Mouse (Mus musculus) MEL (cell line): ENCODE results near the gene Sh3bgrl. TPM values are rescaled to one million over a fixed set of nuclear protein-coding genes. Genes with fewer than 3 reads are reported as not detected.

ENCODE experiments used
- DNase-seq: peaks from one replicate; pipeline ENCODE4 v3.0.0; 2011; ENCODE audit warnings: low read depth, low spot score
- H3K27ac ChIP-seq: 2 replicates; pipeline ENCODE4 v1.5.1; 2012; ENCODE audit warnings: low read depth, mild to moderate bottlenecking, control low read depth, low read length, moderate library complexity; ENCODE audit not compliant: control insufficient read depth
- H3K27me3 ChIP-seq, 2 experiments: fragments of 150-350 bp in 1 of 2; sonication (generic) in 1 of 2; 2 replicates each; pipeline ENCODE4 v1.6.1; 2012; ENCODE audit warnings: low read length in 2 of 2, mild to moderate bottlenecking in 2 of 2, improper control_type of control experiment in 1 of 2, moderate library complexity in 1 of 2; ENCODE audit not compliant: insufficient read depth in 2 of 2, control insufficient read depth in 1 of 2
- H3K36me3 ChIP-seq, 2 experiments: 2 replicates each; pipeline ENCODE4 v1.6.1; 2012 to 2014; ENCODE audit warnings: low read length in 2 of 2, improper control_type of control experiment in 1 of 2, inconsistent platforms in 1 of 2, mild to moderate bottlenecking in 1 of 2; ENCODE audit not compliant: insufficient read depth in 2 of 2, control insufficient read depth in 1 of 2
- H3K4me1 ChIP-seq, 2 experiments: fragments of 150-350 bp in 1 of 2; sonication (generic) in 1 of 2; 2 replicates each; pipeline ENCODE4 v1.6.1; 2012; ENCODE audit warnings: low read length in 2 of 2, improper control_type of control experiment in 1 of 2, mild to moderate bottlenecking in 1 of 2; ENCODE audit not compliant: insufficient read depth in 2 of 2, control insufficient read depth in 1 of 2
- H3K4me3 ChIP-seq, 2 experiments: fragments of 150-350 bp in 1 of 2; sonication (generic) in 1 of 2; 2 replicates each; pipeline ENCODE4 v1.5.1; 2012; ENCODE audit warnings: low read depth in 2 of 2, low read length in 2 of 2, mild to moderate bottlenecking in 2 of 2, moderate library complexity in 2 of 2, control low read depth in 1 of 2, improper control_type of control experiment in 1 of 2; ENCODE audit not compliant: control insufficient read depth in 1 of 2, insufficient read depth in 1 of 2
- H3K79me2 ChIP-seq: 2 replicates; pipeline ENCODE4 v1.6.1; 2012; ENCODE audit warnings: mild to moderate bottlenecking, low read length, moderate library complexity; ENCODE audit not compliant: control insufficient read depth, poor library complexity, insufficient read depth
- H3K9ac ChIP-seq: 2 replicates; pipeline ENCODE4 v1.6.1; 2012; ENCODE audit warnings: low read depth, mild to moderate bottlenecking, control low read depth, low read length, moderate library complexity; ENCODE audit not compliant: control insufficient read depth, poor library complexity, severe bottlenecking
- H3K9me3 ChIP-seq: fragments of 150-350 bp; sonication (generic); replicated peaks from 2 replicates; pipeline ENCODE4 v1.6.1; 2012; ENCODE audit warnings: mild to moderate bottlenecking, low read length, improper control_type of control experiment, moderate library complexity; ENCODE audit not compliant: insufficient read depth
- BHLHE40 ChIP-seq: IDR thresholded peaks from 2 replicates; pipeline ENCODE4 v1.6.1; 2012; ENCODE audit warnings: low read depth, mild to moderate bottlenecking, inconsistent platforms, low read length, improper control_type of control experiment, borderline replicate concordance
- CHD1 ChIP-seq: IDR thresholded peaks from 2 replicates; pipeline ENCODE4 v1.6.1; 2012; ENCODE audit warnings: low read depth, mild to moderate bottlenecking, inconsistent platforms, low read length, improper control_type of control experiment
- CHD2 ChIP-seq: IDR thresholded peaks from 2 replicates; pipeline ENCODE4 v1.6.1; 2011; ENCODE audit warnings: low read length, improper control_type of control experiment
- E2F4 ChIP-seq: IDR thresholded peaks from 2 replicates; pipeline ENCODE4 v1.6.1; 2011; ENCODE audit warnings: low read depth, low read length, improper control_type of control experiment, borderline replicate concordance
- GATA1 ChIP-seq: IDR thresholded peaks from 2 replicates; pipeline ENCODE4 v1.6.1; 2011; ENCODE audit warnings: low read depth, low read length, improper control_type of control experiment
- HCFC1 ChIP-seq: IDR thresholded peaks from 2 replicates; pipeline ENCODE4 v1.6.1; 2012; ENCODE audit warnings: low read depth, mild to moderate bottlenecking, inconsistent platforms, low read length, improper control_type of control experiment, moderate library complexity
- JUND ChIP-seq: IDR thresholded peaks from 2 replicates; pipeline ENCODE4 v1.6.1; 2011; ENCODE audit warnings: low read depth, mild to moderate bottlenecking, improper control_type of control experiment, low read length
- MAFK ChIP-seq: IDR thresholded peaks from 2 replicates; pipeline ENCODE4 v1.6.1; 2011; ENCODE audit warnings: low read depth, mild to moderate bottlenecking, low read length, improper control_type of control experiment, borderline replicate concordance
- MAX ChIP-seq: IDR thresholded peaks from 2 replicates; pipeline ENCODE4 v1.6.1; 2011; ENCODE audit warnings: low read length, improper control_type of control experiment
- MXI1 ChIP-seq: IDR thresholded peaks from 2 replicates; pipeline ENCODE4 v1.6.1; 2011; ENCODE audit warnings: mild to moderate bottlenecking, low read depth, low read length, improper control_type of control experiment
- MYB ChIP-seq: IDR thresholded peaks from 2 replicates; pipeline ENCODE4 v1.6.1; 2011; ENCODE audit warnings: mild to moderate bottlenecking, low read depth, low read length, improper control_type of control experiment
- MYC ChIP-seq: IDR thresholded peaks from 2 replicates; pipeline ENCODE4 v1.6.1; 2011; ENCODE audit warnings: low read depth, mild to moderate bottlenecking, low read length, improper control_type of control experiment, moderate library complexity
- NELFE ChIP-seq: IDR thresholded peaks from 2 replicates; pipeline ENCODE4 v1.6.1; 2011; ENCODE audit warnings: low read depth, low read length, improper control_type of control experiment
- NRF1 ChIP-seq: IDR thresholded peaks from 2 replicates; pipeline ENCODE4 v1.6.1; 2014; ENCODE audit warnings: low read depth, mild to moderate bottlenecking, inconsistent platforms, low read length, improper control_type of control experiment, moderate library complexity; ENCODE audit not compliant: poor library complexity, insufficient read depth, severe bottlenecking
- POLR2A ChIP-seq, 2 experiments: IDR thresholded peaks; 2 replicates each; pipeline ENCODE4 v1.6.1; 2011 to 2012; ENCODE audit warnings: low read length in 2 of 2, mild to moderate bottlenecking in 2 of 2, control low read depth in 1 of 2, improper control_type of control experiment in 1 of 2, low read depth in 1 of 2, moderate library complexity in 1 of 2; ENCODE audit not compliant: control insufficient read depth in 1 of 2, insufficient read depth in 1 of 2, poor library complexity in 1 of 2
- POLR2AphosphoS5 ChIP-seq: IDR thresholded peaks from 2 replicates; pipeline ENCODE4 v1.6.1; 2012; ENCODE audit warnings: low read depth, borderline replicate concordance, mild to moderate bottlenecking, inconsistent platforms, low read length, moderate library complexity, mixed read lengths
- RAD21 ChIP-seq: IDR thresholded peaks from 2 replicates; pipeline ENCODE4 v1.6.1; 2011; ENCODE audit warnings: mild to moderate bottlenecking, low read depth, low read length, improper control_type of control experiment
- TAL1 ChIP-seq: IDR thresholded peaks from 2 replicates; pipeline ENCODE4 v1.6.1; 2012; ENCODE audit warnings: mild to moderate bottlenecking, inconsistent platforms, low read length, moderate library complexity, mixed read lengths
- TCF12 ChIP-seq: IDR thresholded peaks from 2 replicates; pipeline ENCODE4 v1.6.1; 2014; ENCODE audit warnings: low read depth, mild to moderate bottlenecking, inconsistent platforms, low read length, improper control_type of control experiment, moderate library complexity
- UBTF ChIP-seq: IDR thresholded peaks from 2 replicates; pipeline ENCODE4 v1.6.1; 2012; ENCODE audit warnings: low read depth, mild to moderate bottlenecking, inconsistent platforms, low read length, improper control_type of control experiment, moderate library complexity, borderline replicate concordance; ENCODE audit not compliant: insufficient read depth
- ZC3H11A ChIP-seq: IDR thresholded peaks from 2 replicates; pipeline ENCODE4 v1.6.1; 2012; ENCODE audit warnings: low read depth, mild to moderate bottlenecking, inconsistent platforms, low read length, improper control_type of control experiment
- ZKSCAN1 ChIP-seq: IDR thresholded peaks from 2 replicates; pipeline ENCODE4 v1.6.1; 2012; ENCODE audit warnings: low read depth, mild to moderate bottlenecking, inconsistent platforms, low read length, improper control_type of control experiment, moderate library complexity
- ZMIZ1 ChIP-seq: IDR thresholded peaks from 2 replicates; pipeline ENCODE4 v1.6.1; 2012; ENCODE audit warnings: low read depth, mild to moderate bottlenecking, inconsistent platforms, low read length, improper control_type of control experiment, moderate library complexity
- ZNF384 ChIP-seq: IDR thresholded peaks from 2 replicates; pipeline ENCODE4 v1.6.1; 2012; ENCODE audit warnings: low read depth, mild to moderate bottlenecking, inconsistent platforms, low read length, improper control_type of control experiment
- polyA plus RNA-seq, 2 experiments: library from polyadenylated mRNA; stranded (reverse) in 1 of 2; unstranded in 1 of 2; fragments of >175 nt in 1 of 2; fragments of >200 nt in 1 of 2; gene quantifications; 2 replicates each; pipeline versions ENCODE4 v1.2.1 to v1.2.4; 2012; ENCODE audit warnings: low replicate concordance in 2 of 2, low read depth in 1 of 2; ENCODE audit not compliant: insufficient read length in 2 of 2, insufficient read depth in 1 of 2, missing spikeins in 1 of 2
- total RNA-seq: library from RNA; depleted of rRNA; stranded (reverse); fragments of 300-350 nt; gene quantifications from 2 replicates; pipeline ENCODE4 v1.2.3, GENCODE M21; 2012

The Sh3bgrl gene
- total and polyA plus RNA-seq, 3 experiments, result 50.5 to 126 (median 83.6) TPM

DNA sequence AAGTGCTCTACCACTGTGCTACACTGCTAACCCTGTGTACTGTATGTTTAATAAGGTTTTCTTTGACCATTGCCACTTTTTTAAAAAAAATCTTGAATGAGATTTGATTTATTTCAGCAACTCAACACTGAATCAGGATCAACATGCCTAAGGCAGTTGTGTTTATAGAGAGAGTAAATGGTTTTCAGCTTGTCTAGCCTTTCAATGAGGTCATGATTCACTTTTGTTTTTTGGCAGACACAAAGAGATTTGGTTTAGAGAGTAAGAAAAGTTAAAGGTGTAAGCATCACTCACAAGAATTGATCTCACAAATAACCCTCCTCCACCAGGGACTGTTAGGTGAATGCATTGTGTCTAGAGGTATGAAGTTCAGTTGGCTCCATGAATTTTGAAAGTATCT, 41.1 kb downstream of the Sh3bgrl start:
- H3K9me3 ChIP-seq, result no peaks in the 10 kb centered on the region
- DNase-seq, result no peak
- peaks cover 0 to 4% of the 10 kb centered on the region in 2 experiments; a peak in 2 of 4 replicates for H3K36me3 ChIP-seq
- H3K79me2 ChIP-seq, result peaks cover 12% of the 10 kb centered on the region
- no peak overlapping the region for H3K4me3 ChIP-seq
- no peak overlapping the region for H3K27ac ChIP-seq
- peaks cover 0 to 3% of the 10 kb centered on the region in 2 experiments; a peak in 1 of 4 replicates for H3K4me1 ChIP-seq
- no peak overlapping the region for H3K9ac ChIP-seq
- TF ChIP-seq UBTF, result no peak
- TF ChIP-seq JUND, result no peak
- no peak for TF ChIP-seq MYB
- no peak for TF ChIP-seq MAX
- TF ChIP-seq HCFC1, result no peak
- TF ChIP-seq ZNF384, result no peak
- TF ChIP-seq TCF12, result no peak
- no peak for TF ChIP-seq ZMIZ1
- TF ChIP-seq E2F4, result no peak
- no peak for TF ChIP-seq NRF1
- no peak for TF ChIP-seq TAL1
- no peak for TF ChIP-seq MXI1
- no peak for TF ChIP-seq ZKSCAN1
- TF ChIP-seq ZC3H11A, result no peak
- TF ChIP-seq MYC, result no peak
- no peak for TF ChIP-seq POLR2AphosphoS5
- no peak for TF ChIP-seq NELFE
- TF ChIP-seq CHD1, result no peak
- no peaks in the 10 kb centered on the region for H3K27me3 ChIP-seq

GRCm38 (mm10) chrX:109136820-109137219, 41.7 kb downstream of the Sh3bgrl start:
- Histone ChIP-seq H3K36me3 (peaks cover 0 to 4% of the 10 kb centered on the region in 2 experiments; a peak in 2 of 4 replicates), H3K4me1 (peaks cover 0 to 3% of the 10 kb centered on the region in 2 experiments; a peak in 1 of 4 replicates), H3K9me3 (no peaks in the 10 kb centered on the region), H3K79me2 (peaks cover 12% of the 10 kb centered on the region), H3K27me3 (no peaks in the 10 kb centered on the region), H3K9ac (no peak overlapping the region), H3K27ac (no peak overlapping the region), H3K4me3 (no peak overlapping the region)
- TF ChIP-seq POLR2A (IDR thresholded peaks at IDR 0.05; ENCODE audit: control insufficient read depth in 1 of 2, insufficient read depth in 1 of 2, low read depth in 1 of 2, low read length in 2 of 2, poor library complexity in 1 of 2) (no peak), MAFK (no peak), TCF12 (no peak), RAD21 (no peak), MYC (no peak), MYB (no peak), JUND (no peak), GATA1 (no peak), BHLHE40 (no peak), CHD2 (no peak)
- no peak for DNase-seq
